Mouse (Mus musculus): Measurements from ENCODE around the gene Lnx2.

The Lnx2 gene

DNA sequence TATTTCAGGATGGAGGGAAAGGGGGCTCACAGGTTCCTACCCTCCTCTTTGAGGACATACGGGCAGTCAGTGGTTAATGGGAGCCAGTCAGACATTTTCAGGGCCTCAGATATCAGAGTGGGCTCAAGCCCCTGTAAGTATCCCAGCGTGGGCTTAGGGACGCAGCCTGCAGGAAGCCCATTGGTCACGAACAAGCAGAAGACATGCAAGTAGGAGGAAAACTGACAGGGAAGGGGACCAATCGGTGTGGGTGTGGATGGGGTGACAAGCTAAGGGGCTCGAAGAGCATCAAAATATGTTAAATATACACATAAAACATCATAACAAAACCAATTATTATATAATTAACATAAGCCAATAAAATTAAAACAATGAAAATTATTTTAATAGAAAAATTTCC is 22.1 kb downstream of the Lnx2 start:
- intact Hi-C loops (cut with DNase I) = no loop called here

DNA sequence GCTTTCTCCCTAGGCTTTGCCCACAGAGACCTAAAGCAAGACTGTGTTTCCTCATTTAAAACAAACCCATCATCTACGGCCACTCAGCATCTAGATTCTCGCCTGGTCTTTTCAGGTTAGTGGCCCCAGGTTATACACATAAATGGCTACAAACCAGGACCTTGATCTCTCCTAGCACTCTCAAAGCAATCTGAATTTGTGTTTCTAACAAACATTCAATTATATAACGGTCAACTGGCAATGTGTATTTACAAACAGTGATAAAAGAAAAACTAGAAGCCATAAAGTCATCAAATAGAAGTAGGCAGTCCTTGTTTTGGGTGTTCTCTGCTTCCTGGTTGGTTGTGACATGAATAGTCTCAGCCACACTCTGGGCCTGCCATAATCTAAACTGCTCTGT is 22.9 kb downstream of the Lnx2 start:
- intact Hi-C loops (cut with DNase I) = no loop called here

DNA sequence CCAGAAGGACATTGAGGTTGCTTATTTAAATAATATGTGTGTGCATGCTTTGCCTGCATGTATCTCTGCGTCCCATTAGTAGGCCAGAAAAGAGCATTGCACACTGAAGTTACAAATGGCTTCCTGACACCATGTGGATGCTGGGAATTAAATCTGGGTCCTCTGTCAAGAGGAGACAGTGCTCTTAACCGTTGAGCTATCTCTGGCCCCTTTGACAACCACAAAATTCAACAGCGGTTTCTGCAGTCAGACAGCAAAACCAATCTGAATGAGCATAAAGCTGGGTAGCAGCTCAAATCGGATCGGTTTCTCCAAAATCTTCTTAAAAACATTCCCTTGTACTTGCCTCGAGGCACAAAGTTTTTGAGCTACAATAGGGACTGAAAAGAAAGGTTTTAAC is 23.3 kb downstream of the Lnx2 start:
- intact Hi-C loops (cut with DNase I) = no loop called here

DNA sequence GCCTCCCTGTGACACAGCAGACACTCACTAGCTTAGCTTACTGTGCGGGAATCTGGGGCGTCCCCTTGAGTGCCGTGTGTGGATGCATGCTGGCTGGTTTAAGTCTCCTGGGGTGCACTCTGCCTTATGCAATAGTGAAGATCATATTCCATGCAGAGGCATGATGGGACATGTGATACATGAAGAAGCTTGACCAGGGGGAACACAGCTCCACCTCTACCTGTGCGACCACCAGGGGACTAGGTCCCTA is 24.2 kb downstream of the Lnx2 start:
- intact Hi-C loops (cut with DNase I) = no loop called here

DNA sequence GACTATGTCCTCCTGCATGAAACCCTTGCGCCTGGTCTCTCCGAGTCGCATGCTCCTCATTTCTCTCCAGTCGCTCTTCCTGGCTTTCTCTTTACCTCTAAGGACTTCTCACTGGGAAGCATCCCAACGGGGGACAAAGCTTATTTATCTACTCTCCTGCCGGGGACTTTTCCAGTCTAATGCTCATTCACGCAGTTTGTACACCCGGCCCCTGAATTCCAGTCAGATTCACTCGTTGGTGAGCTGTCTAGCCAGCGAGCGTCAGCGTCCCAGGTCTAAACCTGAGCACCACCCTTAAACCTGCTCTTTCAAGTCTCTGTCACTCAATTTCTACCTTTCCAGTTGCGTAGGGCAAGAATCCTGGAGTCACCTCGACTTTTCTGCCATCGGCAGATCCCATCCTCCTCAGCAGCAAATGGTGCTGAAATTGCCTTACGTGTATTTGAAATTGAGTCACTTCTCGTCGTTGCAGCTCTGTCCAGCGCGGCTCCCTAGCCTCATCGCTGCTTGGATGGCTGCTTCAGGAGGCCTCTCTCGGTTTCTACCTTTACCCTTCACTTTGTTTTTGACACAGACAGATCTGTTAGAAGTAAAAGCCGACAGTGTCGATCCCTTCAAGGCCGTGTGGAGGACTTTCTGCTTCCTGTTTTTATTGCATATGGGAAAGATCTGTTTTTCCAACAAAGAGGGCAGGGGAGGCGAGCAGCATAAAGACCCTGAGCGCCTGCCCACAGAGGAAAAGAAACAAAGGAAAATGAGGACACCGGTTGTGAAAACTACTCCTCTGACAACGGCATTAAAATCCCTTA is 24.7 kb downstream of the Lnx2 start:
- intact Hi-C loops (cut with DNase I) = no loop called here

DNA sequence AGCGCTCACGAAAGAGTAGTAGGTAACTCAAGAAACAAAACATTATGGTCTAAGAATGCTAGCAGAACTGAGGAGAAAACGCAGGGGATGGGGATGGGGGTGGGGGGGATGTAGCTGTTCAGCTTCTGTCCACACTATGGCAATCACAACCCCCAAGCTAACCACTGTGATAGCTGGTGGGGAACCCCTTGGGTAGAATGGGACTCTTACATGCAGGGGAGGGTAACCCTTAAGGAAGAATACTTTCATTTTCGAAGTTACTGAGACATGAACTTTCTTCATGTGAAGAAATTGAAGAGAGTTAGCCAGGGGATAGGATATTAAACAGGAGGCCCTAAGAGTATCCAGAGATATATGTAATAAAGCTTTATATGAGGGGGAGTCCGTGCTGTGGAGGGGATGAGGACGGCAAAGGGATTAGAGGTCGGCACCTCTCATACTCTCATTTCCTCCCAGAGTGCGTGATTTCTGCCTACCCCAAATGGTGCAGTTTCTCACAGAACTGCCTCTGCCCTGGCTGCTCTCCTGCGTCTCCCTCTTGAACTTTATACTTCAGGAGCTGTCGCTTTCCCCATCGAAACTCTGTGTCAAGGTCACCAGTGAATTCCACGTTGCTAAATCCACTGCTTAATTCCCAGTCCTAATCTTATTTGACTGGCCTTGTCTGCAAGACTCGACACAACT is 25.4 kb downstream of the Lnx2 start:
- intact Hi-C loops (cut with DNase I) = no loop called here

DNA sequence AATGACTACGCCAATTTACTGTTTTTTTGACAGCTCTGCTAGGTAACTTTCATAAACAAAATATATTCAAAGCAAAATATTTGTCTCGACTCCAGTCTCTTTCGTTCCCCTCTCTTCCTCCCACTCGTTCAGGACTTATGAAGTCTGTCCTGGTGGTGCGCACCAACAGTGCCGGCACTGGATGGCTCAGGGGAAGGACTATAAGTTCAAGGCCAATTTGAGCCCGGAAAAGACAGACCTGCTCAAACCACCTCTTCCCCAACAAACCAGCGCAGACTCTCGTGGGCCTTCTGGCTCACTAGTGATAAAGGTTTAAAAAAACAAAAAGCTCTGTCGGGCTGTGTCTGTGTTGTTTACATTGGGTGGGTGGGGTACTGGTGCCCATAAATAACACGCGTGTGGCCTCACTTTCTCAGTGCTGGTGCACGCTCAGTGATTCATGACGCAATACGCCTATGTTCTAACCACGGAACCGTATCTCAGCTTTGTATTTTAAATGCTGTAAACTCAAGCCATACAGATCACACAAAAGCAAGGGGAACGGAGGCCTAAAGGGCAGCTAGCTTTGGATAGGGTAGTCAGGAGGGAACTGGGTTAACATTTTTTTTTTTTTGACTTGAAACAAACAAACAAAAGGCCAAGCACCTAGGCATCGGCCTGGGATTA is 26.7 kb downstream of the Lnx2 start:
- intact Hi-C loops (cut with DNase I) = no loop called here

DNA sequence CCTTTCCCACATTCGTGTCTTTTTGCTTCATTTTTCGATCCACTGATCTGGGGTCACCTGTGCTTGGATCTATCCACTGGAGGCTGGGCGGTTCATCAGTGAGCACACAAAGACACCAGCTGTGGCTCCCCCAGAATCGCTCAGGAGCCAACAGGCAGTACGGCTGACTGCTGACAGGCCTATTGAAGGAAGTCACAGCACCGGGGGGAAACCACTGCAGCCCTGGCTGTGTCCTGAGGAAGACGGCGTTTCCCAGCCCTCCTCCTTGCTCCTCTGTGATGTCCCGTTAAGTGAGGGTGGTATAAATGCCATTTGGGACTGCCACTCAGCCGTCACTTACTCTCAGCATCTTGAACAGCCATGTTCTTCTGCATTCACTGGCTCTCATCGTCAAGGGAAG is 30.5 kb downstream of the Lnx2 start:
- intact Hi-C loops (cut with DNase I) = no loop called here

DNA sequence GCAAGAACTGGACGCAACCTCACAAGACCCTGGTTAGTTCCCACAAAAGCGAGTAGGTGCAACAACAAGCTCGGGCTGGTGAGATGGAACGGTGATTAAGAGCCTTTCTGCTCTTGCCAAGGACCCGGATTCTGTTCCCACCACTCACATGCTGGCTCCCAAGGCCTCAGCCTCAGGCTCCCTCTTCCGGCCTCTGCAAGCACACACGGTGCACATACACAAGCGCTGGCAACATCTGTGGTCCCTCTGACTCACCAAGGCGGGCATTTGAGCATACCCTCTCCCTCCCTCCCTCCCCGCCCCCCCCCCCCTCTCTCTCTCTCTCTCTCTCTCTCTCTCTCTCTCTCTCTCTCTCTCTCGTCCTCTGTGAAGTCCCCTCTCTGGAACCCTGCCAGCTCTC is 31.1 kb downstream of the Lnx2 start:
- intact Hi-C loops (cut with DNase I) = no loop called here

DNA sequence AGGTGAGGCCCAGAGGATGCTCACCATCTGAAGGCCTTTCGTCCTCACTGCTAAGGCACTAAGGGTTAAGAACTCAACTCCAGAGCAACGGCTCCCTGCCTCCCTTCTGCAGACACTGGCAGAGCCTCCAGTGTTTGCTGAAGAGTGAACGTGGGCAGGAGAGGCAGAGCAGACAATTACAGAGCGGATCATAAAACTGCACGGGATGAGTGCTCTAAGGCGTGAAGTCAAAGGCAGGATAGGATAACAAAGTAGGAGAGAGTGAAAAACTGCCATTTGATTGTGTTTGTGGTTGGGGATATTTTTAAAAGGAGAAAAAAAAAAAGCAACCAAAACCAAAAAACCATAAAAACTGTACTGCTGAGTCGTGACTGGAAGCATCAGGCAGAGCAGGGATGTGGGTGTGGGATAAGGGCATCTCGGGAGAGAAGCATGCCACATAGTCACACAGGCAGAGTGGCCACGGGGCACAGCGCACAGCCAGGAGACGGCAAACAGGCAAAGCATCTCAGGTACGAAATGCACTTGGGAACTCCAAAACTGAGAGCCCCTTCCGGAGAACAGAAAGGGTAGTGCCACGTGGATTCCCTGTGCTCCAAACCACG is 33.0 kb downstream of the Lnx2 start:
- intact Hi-C loops (cut with DNase I) = no loop called here

DNA sequence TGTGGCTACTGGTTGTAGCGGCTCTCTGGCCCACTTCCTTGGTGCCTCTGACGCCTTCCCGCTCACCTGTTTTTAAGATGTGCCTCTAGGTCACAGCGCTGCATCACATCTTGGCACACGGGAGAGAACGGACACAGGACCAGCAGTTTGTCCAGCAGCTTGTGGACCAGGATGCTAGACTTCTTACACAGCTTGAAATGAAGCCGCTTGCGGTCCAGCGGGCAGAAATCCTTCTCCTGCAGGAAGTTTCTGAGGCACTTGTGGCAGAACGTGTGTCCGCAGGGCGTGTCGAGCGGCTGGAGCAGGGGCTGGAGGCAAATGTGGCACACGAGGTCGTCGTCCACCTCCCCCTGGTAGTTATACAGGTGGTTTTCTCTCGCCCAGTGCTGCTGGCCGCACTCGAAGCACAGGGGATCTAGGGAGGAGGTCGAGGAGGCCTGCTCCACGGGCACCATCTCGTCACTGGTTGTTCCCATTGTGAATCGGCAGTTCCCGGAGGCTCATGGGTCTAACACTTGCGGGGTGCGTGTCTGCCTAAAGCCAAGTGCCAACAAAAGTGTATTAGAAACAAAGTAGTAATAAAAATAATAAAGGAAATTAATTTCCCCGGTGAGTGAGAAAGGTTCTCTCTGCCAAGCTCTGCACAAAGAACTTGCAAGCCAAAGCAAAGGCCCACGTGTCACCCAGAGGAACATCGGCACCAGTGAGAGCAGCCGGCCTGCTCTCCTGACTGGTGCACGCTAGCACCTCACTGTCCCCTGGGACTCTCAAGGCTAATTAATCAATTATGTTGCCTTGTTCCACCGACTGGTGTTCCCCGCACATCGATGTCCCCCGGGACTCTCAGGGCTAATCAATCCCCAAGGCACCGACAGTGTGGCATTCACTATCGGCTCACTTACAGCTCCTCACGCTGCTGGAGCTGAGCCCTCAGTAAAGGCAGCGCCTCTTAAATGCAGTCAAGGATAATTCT is 34.1 kb downstream of the Lnx2 start:
- intact Hi-C loops (cut with DNase I) = no loop called here

DNA sequence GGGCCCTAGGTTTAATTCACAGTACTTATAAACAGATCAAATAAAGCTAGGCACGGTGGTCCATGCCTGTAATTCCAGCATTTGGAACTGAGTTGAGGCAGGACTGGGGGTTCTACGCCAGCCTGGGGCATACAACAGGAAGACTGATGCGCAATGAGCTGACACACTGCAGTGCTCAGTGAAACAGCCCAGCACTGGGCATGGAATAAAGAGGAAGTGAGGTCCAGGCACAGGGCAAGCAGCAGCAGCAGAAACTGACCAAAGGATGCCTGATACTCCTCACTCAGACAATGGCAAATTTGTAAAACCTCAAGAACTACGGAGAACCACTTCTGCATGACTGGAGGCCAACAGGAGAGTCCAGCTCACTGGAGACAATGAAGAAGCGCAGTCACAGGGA is 37.0 kb downstream of the Lnx2 start:
- intact Hi-C loops (cut with DNase I) = loop anchor here (5.0 kb wide), 1 partner anchor 33 kb away; no protein-coding TSS in a partner anchor

DNA sequence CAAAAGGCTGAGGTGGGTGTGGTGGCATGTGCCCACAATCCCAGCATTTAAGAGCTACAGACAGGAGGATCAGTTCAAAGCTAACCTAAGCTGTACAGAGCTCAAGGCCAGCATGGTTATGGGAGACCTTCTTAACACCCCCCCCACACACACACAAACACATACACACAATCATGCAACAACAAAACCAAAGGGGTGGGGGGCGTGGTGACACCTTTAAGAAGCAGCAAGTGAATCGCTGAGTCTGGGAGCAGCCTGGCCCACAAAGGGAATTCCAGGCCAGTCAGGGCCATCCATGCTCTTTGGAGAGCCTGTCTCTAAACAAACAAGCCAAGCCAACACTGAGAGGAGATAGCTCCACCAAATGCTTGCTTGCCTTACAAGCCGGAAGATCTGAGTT is 38.8 kb downstream of the Lnx2 start:
- intact Hi-C loops (cut with DNase I) = loop anchor here (5.0 kb wide), 1 partner anchor 35 kb away; no protein-coding TSS in a partner anchor

DNA sequence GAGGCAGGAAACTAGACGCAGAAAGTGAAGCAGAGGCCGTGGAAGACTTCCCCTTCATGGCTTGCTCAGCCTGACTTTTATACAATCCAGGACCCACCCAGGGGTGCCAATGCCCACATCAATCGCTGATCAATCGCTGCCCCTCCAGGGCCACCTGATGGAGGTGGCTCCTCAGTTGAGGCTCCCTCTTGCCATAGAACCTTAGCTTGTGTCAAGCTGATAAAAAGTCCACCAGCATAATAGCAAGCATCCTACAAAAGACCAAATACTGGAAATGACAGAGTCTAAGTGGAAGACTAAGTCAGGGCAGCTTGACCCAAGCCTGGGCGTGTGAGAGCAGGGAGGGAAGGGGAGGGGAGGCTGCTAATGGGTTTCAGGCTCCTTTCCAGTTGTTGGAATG is 39.7 kb downstream of the Lnx2 start:
- intact Hi-C loops (cut with DNase I) = loop anchor here (5.0 kb wide), 1 partner anchor 36 kb away; no protein-coding TSS in a partner anchor

DNA sequence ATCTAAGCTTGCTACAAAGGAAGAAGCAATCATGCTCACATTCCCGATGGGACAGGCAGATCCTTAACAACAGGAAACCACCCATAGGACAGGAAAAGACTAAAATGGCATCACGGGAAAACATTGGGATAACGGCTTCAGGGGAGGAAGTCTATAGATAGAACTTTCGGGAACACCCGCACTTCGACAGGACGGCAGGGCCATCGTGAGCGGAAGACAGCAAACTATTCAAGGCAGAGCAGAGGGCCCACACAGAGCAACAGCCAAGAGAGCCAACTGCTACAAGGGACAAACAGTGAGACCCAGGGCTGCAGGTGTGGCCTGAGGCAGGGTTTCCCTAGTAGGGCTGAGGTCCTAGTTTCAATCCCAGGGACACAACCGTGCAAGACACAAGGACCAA is 40.4 kb downstream of the Lnx2 start:
- intact Hi-C loops (cut with DNase I) = loop anchor here (5.0 kb wide), 1 partner anchor 36 kb away; no protein-coding TSS in a partner anchor

DNA sequence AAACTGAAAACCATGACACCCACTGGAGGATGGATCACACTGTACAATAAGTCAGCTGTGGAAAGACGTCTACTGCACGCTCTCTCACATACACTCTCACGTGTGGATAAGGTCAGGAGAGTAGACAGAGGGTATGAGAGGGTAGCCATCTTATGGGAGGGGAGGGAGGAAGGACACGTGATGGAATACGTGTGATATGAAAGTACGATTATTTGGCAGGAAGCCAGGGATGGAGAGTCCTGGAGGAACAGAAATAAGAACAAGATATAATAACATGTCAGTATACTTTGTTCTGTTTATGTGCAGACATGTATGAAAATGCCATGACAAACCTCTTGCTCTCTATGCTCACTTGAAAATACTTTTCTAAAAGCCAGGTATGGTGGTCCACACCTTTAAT is 41.1 kb downstream of the Lnx2 start:
- intact Hi-C loops (cut with DNase I) = loop anchor here (5.0 kb wide), 1 partner anchor 37 kb away; no protein-coding TSS in a partner anchor

DNA sequence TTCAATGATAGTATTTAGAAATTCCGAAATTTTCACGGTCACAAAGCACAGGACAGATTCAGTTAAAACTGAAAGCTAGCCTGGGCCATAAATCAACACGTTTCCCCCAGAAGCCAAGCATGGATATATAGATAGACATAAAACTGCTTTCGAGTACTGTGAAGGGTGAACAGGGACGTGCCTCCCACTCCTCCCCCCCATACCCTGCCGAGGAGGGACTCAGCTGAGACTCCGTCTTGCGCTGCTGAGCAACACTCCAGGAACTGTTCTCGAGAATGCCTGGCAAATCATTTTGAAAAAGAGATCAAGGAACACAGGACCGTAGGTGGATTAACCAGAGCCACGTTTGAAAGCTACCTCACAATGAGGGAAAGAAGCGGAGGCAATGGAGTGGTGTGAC is 42.1 kb downstream of the Lnx2 start:
- intact Hi-C loops (cut with DNase I) = no loop called here

DNA sequence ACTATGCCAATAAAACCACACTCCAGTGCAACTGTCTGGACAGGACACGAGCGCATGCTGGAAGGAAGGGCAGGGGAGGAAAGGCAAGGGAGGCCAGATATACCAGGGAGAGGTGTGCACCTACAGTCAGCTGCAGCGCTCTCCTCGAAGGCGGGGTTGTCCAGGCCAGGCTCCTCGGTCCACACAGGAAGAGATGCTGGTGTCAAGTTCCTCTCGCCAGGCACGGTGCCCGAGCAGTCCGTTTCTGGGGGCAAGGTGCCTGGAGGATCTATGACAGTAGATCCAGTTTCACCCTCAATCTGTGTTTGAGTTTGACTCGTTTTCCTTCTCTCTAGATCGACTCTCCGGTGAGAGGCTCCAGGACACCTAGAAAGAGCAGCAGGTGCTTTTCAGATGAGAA is 43.2 kb downstream of the Lnx2 start:
- intact Hi-C loops (cut with DNase I) = no loop called here

DNA sequence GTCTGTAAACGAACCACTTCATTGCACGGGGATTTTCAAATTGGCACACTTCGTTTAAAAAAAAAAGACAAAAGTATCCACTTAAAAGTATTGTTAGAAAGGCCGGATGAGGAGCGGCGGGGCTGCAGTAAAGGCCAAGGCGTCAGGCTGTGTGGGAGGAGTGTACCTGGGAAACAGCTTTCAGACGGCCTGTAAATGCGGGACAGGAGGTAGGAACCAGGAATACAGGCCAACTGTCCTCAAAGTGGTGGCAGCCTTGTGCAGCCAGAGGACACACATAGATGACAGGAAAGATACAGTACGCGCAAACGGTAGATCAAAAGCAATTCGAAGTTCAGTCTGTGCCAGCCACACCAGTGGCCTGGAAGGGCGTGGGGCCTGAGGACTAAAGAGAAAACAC is 45.1 kb downstream of the Lnx2 start:
- intact Hi-C loops (cut with DNase I) = no loop called here

DNA sequence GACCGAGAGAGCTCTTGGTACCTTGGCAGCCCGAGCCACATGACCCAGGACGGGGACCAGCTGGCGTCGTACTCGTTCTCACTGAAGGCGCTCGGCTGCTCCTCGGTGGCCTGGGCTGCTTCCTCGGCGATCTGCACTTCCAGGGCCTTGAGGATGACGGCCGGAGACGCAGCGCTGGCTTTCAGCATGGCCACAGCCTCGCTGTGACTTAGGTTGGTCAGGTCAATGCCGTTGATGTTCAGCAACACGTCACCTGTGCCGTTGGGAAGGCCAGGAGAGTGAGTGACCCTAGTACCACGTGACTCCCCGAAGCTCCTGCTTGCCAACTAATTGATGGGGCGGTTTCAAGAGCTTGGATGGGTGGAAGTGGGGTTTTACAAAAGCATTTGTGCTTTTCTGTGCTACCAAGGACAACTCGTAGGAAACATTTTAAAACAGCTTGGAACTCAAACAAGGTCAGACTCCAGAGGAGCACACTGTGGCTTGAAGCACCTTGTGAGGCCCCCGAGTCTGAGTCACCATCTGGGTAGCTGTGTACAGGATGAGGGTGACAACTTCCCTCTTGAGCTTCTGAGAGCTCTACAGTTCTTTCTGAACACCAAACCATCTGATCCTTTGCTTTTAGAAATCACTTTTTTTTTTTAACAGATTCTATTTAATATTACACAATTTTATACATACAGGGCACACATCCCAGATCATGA is 51.9 kb downstream of the Lnx2 start:
- intact Hi-C loops (cut with DNase I) = no loop called here

Data from adrenal gland (tissue).